Mouse (Mus musculus) hindbrain, embryonic 15.5 days (tissue): ENCODE results near the gene Pth1r. TPM values are rescaled to one million over a fixed set of nuclear protein-coding genes. Genes with fewer than 3 reads are reported as not detected.

ENCODE experiments used
- ATAC-seq: fragments of 200-750 bp; cut with Nextera tagmentation; 2 replicates; pipeline ENCODE4 v1.8.0; 2017; ENCODE audit warnings: low read depth, moderate number of reproducible peaks, moderate TSS enrichment; ENCODE audit not compliant: low FRiP score
- H3K27ac ChIP-seq: fragments of 300-500 bp; sonication (generic); replicated peaks from 2 replicates; pipeline ENCODE4 v1.5.1; 2015; ENCODE audit warnings: mild to moderate bottlenecking, inconsistent platforms
- H3K27me3 ChIP-seq: fragments of 300-500 bp; sonication (generic); 2 replicates; pipeline ENCODE4 v1.6.1; 2015; ENCODE audit warnings: control low read depth, inconsistent platforms
- H3K36me3 ChIP-seq: fragments of 300-500 bp; sonication (generic); 2 replicates; pipeline ENCODE4 v1.6.1; 2015; ENCODE audit warnings: control low read depth, inconsistent platforms
- H3K4me1 ChIP-seq: fragments of 300-500 bp; sonication (generic); replicated peaks from 2 replicates; pipeline ENCODE4 v1.6.1; 2015; ENCODE audit warnings: control low read depth, inconsistent platforms
- H3K4me2 ChIP-seq: fragments of 300-500 bp; sonication (generic); 2 replicates; pipeline ENCODE4 v1.6.1; 2015; ENCODE audit warnings: moderate library complexity, mild to moderate bottlenecking, inconsistent platforms
- H3K4me3 ChIP-seq: fragments of 300-500 bp; sonication (generic); 2 replicates; pipeline ENCODE4 v1.5.1; 2015; ENCODE audit warnings: mild to moderate bottlenecking, inconsistent platforms
- H3K9ac ChIP-seq: fragments of 300-500 bp; sonication (generic); 2 replicates; pipeline ENCODE4 v1.6.1; 2015; ENCODE audit warnings: inconsistent platforms
- H3K9me3 ChIP-seq: fragments of 300-500 bp; sonication (generic); 2 replicates; pipeline ENCODE4 v1.6.1; 2016; ENCODE audit warnings: control low read depth, inconsistent platforms
- WGBS: fragments of 180-500 bp; shearing (Covaris S2); methylation state at CpG from one replicate; pipeline ENCODE4 v1.1.7; 2015; 5-methylcytosine and 5-hydroxymethylcytosine counted together
- polyA plus RNA-seq: library from polyadenylated mRNA; unstranded; fragments of >200 nt; fragmentation: Nextera tagmentation; extraction: Ambion mirVana; gene quantifications from 2 replicates; pipeline ENCODE4 v1.2.1, GENCODE M21; 2015

The Pth1r gene
- polyA plus RNA-seq, 1 experiment from 2014 or later, result 12.0 TPM

GRCm38 (mm10) chr9:110678886-110679285 is 68.1 kb downstream of the Pth1r start:
- H3K9me3 ChIP-seq, result no peaks in the 10 kb centered on the region
- no peak overlapping the region for H3K27ac ChIP-seq
- 67% methylated on average over 5 of the region's 5 CpGs for WGBS
- no peaks in the 10 kb centered on the region for H3K27me3 ChIP-seq
- H3K4me2 ChIP-seq, result no peak overlapping the region
- peaks cover 26% of the 10 kb centered on the region for H3K4me1 ChIP-seq
- H3K9ac ChIP-seq, result no peak overlapping the region
- H3K4me3 ChIP-seq, result no peak overlapping the region
- no peak for ATAC-seq
- H3K36me3 ChIP-seq, result no peaks in the 10 kb centered on the region

GRCm38 (mm10) chr9:110676492-110676911 is 70.4 kb downstream of the Pth1r start:
- no peaks in the 10 kb centered on the region for H3K36me3 ChIP-seq
- WGBS, result 88% methylated on average over 8 of the region's 8 CpGs
- H3K9ac ChIP-seq, result no peak overlapping the region
- no peak for ATAC-seq
- H3K27ac ChIP-seq, result no peak overlapping the region
- H3K4me1 ChIP-seq, result peaks cover 17% of the 10 kb centered on the region
- no peaks in the 10 kb centered on the region for H3K9me3 ChIP-seq
- H3K4me3 ChIP-seq, result no peak overlapping the region
- H3K27me3 ChIP-seq, result no peaks in the 10 kb centered on the region
- H3K4me2 ChIP-seq, result no peak overlapping the region

- no peak for ATAC-seq
- peak overlapping the region; percentile 34 for H3K27ac ChIP-seq
- no peaks in the 10 kb centered on the region for H3K9me3 ChIP-seq
- peaks cover 13% of the 10 kb centered on the region for H3K4me1 ChIP-seq
- H3K36me3 ChIP-seq, result no peaks in the 10 kb centered on the region
- H3K27me3 ChIP-seq, result no peaks in the 10 kb centered on the region
- H3K9ac ChIP-seq, result no peak overlapping the region
- WGBS, result 46% methylated on average over 10 of the region's 10 CpGs
- H3K4me3 ChIP-seq, result no peak overlapping the region
- no peak overlapping the region for H3K4me2 ChIP-seq
Observed at GRCm38 (mm10) chr9:110673107-110673752, 73.7 kb downstream of the Pth1r start.

GRCm38 (mm10) chr9:110672462-110673106 is 74.4 kb downstream of the Pth1r start:
- Histone ChIP-seq H3K4me1 (peaks cover 13% of the 10 kb centered on the region), H3K4me2 (no peak overlapping the region), H3K9me3 (no peaks in the 10 kb centered on the region), H3K36me3 (no peaks in the 10 kb centered on the region), H3K4me3 (no peak overlapping the region), H3K9ac (no peak overlapping the region), H3K27me3 (no peaks in the 10 kb centered on the region), H3K27ac (peak overlapping the region; percentile 34)
- 63% methylated on average over 7 of the region's 7 CpGs for WGBS
- peak; percentile 55; the same call in 1 of the 2 replicates for ATAC-seq

Other genes with a start within 250 kb of the Pth1r start
- 30.5 and 31.6 TPM in 2 replicates for gene Setd2, start 214.5 kb downstream of the Pth1r start, polyA plus RNA-seq
- 31.1 and 31.7 TPM in 2 replicates for gene Nradd, start 122.7 kb downstream of the Pth1r start, polyA plus RNA-seq
- 3.5 and 4.3 TPM in 2 replicates for gene Nbeal2, start 93.0 kb downstream of the Pth1r start, polyA plus RNA-seq
- 103 and 107 TPM in 2 replicates for gene Ccdc12, start 90.6 kb downstream of the Pth1r start, polyA plus RNA-seq
- 0.17 TPM in 1 of 2 replicates, not detected in the other for gene Myl3, start 5.3 kb downstream of the Pth1r start, polyA plus RNA-seq
- gene Prss42, start 51.0 kb upstream of the Pth1r start, polyA plus RNA-seq, result not detected in 2 replicates
- not detected in 2 replicates for gene Prss44, start 66.8 kb upstream of the Pth1r start, polyA plus RNA-seq
- not detected in 2 replicates for gene Prss43, start 79.5 kb upstream of the Pth1r start, polyA plus RNA-seq
- 0.13 TPM in 1 of 2 replicates, not detected in the other for gene Prss45, start 87.4 kb upstream of the Pth1r start, polyA plus RNA-seq
- not detected in 2 replicates for gene Prss46, start 97.4 kb upstream of the Pth1r start, polyA plus RNA-seq
- gene Prss50, start 110.8 kb upstream of the Pth1r start, polyA plus RNA-seq, result 0.36 and 0.41 TPM in 2 replicates
- gene Als2cl, start 132.7 kb upstream of the Pth1r start, polyA plus RNA-seq, result 2.2 and 3.1 TPM in 2 replicates
- gene Tmie, start 133.0 kb upstream of the Pth1r start, polyA plus RNA-seq, result 4.2 and 4.7 TPM in 2 replicates
- gene Fam240a, start 169.7 kb upstream of the Pth1r start, polyA plus RNA-seq, result not detected in 2 replicates
- gene Tdgf1, start 199.0 kb upstream of the Pth1r start, polyA plus RNA-seq, result 0.22 and 0.37 TPM in 2 replicates
- 0.80 and 2.4 TPM in 2 replicates for gene Lrrc2, start 204.4 kb upstream of the Pth1r start, polyA plus RNA-seq
- not detected in 2 replicates for gene Rtp3, start 243.4 kb upstream of the Pth1r start, polyA plus RNA-seq